Mouse (Mus musculus): ENCODE results near the gene Tenm1.

Tenm1 gene

DNA sequence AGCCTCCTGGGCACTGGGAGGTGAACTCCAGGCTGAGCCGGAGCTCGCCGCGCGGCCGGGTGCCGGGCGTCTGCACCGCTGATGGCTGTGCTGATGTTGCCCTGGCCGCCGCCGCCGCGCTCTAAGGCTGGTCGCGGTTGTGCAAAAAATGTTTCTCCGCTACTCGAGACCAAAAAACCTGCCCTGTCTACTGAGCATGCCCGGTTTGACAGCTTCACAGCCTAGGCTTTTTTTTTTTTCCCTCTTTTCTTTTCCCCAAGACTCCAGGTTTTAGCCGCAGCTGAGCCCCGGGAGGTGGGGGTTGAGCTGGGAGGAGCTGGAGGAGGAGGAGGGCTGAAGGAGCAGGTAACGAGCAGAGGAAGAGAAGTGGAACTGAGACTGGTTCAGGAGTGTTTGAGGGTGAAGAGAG lies at the start of gene Tenm1:
Tenm1 (minus strand) TSS at position 272 of the 409 bp plus-strand sequence.
- peak; percentile 83 for DNase-seq

DNA sequence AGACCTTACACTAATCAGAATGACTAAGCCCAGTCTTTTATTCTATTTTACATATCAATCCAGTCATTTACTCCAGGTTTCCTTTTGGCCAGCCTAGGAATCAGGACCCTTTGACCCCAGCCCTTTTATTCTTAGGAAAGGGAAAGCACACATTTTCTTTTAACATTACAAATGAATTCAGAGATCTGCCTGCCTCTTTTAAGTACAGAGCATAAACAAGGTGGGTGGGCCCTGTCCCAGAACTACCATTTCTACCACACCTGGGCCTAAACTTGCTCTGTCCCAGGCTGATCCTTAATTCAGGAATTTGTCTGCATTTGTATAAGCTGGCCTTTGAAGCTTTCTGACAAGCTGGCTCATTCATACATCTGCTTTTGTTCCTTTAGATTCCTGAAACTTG lies 38.4 kb upstream of the Tenm1 start:
- no peak for DNase-seq

DNA sequence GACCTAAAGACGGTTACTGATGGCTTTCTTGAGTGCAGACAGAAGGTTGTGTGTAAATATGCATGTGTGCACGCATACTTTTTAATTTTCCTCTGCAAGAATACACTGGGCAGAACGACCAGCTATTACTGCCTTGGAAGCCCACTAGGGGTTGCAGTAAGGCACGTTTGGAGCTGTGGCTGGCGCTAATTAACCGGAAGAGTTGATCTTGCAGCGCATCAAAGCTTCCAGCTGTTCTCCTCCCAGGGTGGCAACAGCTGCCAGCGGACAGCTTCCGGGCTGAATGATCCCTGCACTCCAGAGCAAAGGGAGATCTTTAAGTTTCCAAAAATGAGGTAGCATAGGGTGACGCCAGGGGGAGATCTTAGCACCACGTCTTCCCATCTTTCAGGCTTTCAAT lies 1.7 kb upstream of the Tenm1 start:
- peak; percentile 45 for DNase-seq

DNA sequence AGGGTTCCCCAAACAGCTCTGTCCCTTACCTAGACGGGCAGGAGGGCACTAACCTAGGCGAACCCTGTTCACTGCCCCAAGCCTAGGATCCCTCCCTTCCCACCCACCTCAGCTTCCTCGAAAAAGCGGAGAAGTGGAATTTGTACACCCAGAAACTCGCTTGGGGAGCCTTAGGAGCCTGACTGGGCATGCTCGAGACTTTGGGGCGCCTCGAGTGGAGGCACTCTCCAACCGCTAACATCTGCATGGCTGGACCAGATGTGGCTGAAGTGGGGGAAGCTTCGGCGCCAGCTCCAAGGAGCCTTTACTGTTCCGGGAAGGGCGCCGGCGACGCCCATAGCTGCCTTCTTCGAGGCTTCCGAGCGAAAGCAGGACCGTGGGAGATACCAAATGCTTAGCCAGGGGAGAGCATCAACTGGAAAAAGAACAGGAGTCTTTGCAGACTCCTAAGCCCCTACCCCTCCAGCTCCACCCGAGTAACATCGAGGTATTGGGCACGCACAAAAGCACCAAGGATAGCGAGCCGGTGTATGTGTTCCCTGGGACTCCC lies 1.1 kb upstream of the Tenm1 start:
- peak; percentile 55 for DNase-seq

DNA sequence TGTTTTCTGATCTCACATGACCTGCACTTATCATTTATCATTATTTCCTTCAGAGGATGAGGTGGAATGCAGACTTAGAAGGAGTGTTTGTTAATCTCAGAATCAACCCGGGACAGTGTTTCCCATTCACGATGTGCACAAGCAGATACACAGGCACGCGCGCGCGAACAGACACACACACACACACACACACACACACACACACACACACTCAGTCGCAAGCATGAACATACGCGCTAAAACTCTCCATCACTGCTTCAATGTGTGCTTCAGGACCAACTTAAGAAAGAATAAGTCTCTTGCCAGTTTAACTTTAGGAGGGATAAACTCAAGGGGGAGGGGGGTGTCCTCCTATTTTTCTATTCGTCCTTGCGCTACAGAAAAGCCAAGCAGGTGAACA lies 411 bp upstream of the Tenm1 start:
- DNase-seq = peak; percentile 39

DNA sequence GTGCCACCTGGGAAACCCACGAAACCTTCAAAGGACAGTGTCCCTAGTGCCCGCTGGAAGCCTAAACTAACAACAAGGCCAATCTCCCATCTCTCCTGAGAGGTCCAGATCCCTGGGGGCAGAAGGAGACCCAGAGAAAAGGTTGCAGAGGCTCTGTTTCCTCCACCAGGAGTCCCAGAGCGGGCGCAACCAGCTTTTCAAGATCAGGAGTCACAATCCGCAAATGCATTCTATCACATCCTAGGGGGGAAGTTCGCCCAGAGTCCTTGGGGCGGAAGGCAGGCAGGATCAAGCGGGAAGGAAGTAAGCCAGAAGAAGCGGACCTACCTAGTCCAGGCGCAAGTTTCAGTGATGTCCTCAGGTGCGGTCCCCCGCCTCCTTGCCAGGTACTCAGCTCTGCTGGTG lies 963 bp downstream of the Tenm1 start:
- DNase-seq = peak; percentile 58

DNA sequence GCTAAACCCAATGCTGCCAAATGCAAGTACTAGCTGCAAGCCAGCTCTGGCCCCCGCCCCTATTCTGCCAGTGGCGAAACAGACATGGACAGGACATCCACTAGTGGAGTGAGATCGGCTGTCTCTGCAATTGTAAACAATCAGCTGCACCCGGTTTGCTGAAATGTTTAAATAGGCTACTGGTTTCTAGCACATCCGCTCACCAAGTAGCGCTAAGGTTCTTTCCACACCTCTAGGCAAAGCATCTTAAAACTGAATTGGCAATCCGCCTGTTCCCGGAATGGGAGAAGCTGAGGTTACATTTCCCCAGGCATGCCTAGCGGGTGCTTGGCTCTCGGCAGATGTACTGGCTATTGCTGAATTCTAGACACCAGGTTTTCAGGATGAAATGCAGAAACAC lies 1.8 kb downstream of the Tenm1 start:
- DNase-seq = peak; percentile 64

DNA sequence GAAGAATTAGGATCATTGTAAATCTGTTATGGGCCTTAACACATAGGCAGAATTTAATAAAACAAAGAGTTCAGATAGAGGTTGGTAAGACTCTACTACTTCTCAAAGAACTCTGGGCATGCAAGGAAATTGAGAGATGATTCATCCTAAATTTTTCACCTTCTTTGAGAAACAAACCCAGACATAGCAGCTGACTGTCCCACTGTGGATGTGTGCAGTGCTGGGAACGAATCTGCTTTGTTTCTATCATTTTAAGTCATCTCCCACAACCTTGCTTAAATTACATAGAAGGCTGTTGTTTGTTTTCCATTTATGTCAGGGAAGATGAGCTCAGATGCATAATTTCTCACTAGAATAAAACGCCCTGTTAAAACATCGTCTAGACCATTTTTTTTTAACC lies 31.0 kb downstream of the Tenm1 start:
- DNase-seq = no peak

DNA sequence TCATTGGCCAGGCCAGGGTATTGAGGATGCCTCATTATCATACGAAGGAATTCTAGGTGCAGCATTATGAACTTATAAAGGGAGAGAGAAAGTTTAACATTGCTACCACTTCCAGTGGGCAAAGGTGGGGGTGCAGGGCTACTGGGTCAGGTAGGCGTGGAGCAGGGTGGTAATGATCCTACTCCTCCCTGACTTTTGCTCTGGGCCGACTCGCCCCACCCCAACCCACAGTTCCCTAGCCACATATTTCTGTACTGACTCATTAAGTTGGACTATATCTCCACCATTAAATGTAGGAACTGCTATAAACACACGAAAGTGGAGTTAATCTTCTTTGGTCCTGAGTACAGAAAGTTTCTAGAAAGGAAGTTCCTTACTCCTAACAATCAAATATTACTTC lies 40.8 kb downstream of the Tenm1 start:
- DNase-seq = no peak

DNA sequence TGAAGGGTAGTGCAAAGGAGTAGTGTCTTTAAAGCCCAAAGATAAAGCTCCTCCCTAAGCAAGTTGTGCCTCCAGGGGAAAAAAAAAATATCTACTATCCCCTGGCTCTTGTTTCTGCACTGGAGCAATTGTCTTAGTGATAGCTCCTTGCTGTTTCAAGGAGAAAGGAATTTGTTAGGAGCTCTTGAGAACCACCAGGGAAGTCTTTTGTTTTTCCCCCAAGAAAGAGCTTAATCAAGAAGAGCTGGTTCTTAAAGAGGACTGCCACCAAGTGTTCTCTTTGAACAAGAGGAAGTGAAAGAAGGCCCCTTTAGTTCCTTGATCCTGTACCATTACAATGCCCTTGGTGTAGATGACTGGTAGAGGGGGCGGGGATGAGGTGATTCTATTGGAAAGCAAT lies 56.4 kb downstream of the Tenm1 start:
- DNase-seq = no peak

DNA sequence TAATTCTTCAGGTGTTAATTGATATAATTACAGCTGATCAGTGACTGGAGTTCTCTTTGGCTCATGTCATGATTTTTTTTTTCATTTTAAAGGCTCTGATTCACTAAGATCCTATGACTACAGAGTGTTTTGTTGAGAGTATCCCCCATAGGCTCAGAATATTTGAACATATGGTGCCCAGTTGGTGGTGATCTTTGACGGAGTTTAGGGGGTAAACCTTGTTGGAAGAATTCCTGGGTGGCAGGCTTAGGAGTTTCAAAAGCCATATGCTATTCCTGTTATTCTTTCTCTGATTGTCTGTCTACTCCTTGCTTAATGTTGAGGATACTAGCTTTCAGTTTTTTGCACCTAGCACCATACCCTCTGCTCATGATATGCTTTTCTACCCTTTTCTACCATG lies 109.6 kb downstream of the Tenm1 start:
- peak; percentile 44 for DNase-seq

DNA sequence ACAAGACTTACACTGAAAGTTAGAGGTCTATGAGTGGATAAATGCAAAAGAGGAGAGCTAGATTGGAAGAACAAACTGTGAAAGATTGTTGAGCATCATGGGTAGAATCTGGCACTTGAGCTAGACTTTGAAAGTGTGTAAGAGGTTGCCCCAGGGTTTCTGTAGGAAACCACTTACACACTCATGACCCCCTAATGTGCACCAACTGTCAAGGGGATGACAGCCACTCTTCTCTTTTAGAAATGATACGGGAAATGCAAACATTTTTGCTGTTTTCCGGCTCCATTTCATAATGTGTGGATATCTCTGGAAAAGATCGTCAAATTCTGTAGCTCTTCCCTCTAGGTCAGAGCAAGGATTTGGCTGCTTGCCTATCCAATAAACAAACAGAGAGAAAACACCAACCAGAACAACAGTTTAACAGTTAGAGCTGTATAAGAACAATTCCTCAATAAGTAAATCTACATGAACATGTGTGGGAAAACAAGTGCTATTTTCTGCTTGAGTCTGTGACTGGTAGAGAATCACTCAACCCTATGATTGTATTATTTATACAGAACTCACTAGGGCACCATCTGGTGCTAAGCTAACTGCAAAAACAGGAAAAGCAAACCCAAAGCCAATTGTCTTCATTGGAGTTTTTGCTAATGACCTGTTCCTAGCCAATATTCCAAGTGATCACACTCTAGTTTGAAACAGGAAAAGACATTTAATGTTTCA lies 111.0 kb downstream of the Tenm1 start:
- DNase-seq = peak; percentile 34

DNA sequence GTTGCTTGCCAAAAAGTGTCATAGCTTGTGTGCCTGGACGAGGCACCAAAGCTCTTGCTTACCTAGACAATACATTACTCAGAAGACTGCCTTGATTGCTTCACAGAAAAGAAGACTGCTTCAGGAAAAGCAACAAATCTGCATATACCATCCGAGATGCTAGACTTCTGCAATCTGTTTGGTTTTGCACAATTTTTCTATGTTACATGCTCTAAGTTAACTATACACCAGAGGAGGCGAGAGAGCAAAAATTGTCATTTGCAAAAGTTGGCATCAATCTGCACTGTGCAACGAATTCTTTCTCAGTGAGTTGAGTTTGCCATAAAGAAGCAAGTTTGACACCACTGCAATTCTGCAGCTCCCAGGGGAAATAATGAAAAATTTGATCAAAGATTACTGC lies 193.1 kb downstream of the Tenm1 start:
- DNase-seq = no peak

DNA sequence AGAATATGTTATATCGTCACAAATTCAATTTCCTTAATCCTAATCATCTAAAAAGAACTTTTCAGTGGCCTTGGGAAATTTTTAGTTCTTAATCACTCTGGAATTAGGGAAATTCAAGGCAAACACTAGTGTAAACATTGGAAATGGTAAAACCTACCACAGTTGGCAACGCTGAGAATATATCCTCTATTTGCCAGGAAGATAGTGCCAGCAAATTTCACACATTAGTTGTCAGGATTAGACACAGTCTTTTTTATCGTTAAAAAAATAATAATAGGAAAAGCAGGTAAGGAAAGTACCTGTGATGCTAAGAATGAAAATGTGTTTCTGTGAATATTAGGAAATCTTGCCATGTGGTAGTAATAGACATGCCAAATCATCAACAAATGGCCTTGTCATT lies 223.9 kb downstream of the Tenm1 start:
- DNase-seq = no peak

DNA sequence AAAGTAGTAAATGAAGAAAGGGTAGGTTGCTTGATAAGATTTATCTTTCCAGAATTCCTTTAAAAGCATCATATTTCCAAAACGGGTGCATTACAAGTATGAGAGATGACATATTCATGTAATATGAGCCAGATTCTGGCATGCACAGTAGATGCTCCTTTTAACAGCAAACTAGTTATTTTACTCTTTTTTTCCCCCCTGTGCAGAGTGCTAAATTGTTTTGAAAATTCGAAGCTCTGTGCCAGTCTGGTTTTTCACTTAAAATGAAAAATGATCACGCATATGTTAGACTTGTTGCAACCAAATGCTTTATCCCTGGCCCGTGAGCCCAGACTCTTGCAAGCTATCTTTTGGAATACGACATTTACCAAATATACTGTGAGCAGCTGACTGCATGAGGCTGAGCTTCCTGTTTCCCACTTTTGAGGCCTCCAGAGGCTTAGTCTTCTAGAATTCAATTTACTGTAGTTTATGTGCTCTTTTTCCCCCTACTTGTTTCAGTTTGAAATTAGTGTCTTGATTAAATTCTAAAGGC lies 226.6 kb downstream of the Tenm1 start:
- DNase-seq = no peak

DNA sequence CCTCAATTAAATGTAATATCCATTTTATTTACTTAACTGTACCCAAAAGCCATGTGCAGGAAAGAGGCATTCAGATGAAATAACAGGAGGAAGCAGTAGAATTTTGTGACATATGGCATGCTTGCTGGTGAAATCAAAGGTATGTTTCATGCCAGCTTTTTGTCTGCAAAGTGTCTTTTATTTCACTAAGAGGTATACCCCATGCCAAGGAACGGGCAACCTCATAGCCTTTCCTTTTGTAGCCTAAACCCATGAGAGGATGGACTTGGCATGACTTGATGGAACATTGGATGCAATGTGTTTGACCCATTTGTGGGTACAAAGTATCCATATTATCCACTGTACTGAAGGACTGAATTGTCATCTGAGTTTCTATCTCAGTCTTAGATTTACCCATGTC lies 246.0 kb downstream of the Tenm1 start:
- DNase-seq = peak; percentile 81

DNA sequence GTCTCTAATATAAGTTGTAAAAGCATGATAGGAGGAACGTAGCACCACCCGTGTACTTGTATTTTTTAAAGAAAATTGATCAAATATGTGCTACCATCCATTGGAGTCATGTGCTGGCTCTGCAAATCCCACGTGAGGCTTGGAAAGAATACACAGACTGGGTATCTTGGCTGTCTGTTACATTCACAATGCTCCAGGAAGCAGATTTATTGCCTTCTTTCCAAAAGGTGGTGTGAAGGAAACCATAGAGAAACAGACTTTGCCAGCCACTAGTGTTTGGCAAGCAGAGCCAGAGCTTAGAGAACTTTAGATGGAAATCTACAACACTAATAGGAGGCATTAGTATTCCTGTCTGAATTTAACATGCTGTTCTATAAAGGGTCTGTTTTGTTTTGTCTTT lies 277.4 kb downstream of the Tenm1 start:
- peak; percentile 15 for DNase-seq

DNA sequence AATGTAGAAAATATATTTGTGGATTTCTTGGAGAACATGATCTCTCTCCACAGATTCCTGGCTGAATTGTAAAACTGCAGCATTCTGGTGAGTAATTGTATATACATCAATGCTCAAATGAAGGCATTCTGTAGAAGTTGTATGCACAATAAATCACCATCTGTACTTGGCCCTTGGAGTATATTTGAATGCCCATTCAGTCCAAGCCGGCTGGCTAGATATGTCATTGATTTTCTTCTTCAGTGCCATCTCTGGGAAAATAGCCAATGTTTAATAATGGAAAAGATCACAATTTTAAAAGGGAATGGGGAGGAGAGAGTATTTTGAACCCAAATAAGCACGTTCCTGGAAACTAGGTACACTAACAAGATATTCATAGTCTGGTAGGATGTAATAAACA lies 299.2 kb downstream of the Tenm1 start:
- DNase-seq = peak; percentile 36

DNA sequence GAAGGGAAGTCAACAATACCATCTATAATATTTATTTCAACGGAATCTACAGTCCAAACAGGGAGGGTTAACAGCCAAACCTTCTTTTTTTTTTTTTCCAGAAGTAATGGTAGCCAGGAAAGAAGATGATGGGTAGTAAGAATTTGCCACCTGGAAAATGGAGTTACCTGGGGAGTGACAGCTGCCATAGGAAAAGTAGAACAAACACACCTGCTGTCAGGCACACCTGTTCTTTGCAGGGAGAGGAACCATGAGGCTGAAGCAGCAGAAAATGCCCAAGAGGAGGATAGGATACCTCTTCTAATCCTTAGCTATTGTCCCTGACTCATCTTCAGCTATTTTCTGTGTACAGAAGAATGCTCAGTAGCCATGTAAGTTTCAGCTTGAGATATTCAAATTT lies 306.4 kb downstream of the Tenm1 start:
- peak; percentile 88 for DNase-seq

DNA sequence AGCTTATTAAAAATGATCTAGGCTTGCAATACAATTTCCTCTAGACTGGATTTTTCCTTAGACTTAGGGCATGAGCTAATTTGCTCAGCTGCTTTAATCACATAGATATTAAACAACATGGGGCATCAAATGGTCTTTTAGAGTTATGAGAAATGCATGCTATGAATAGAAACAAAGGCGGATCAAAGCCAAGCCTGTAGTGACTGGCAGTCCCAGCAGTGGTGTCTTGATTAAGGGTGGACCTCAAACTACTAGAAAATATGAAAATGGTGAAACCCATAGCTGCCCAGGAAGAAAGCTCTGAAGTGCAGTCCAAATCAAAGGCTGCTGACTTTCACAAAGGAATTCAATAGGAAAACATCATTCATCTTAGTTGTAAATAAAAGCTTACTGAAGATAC lies 306.9 kb downstream of the Tenm1 start:
- peak; percentile 21 for DNase-seq

DNA sequence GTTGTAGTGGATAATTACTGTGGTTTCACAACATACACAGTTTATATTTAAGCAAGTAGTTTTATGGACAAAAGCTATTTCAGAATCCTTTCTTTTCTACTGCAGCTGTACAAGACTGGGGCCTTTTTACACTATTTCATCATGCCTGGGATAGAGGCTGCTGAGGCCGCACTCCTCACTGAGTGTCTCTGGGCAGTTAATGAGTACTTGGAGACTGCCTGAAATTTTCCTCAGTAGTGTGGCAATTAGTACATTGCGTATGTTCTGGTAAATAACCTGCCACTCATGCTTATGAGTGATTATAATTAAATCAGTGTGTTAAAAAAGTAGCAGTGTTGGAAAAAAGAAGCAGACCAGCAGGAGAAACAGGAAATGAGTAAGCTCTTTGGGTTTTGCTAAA lies 442.8 kb downstream of the Tenm1 start:
- DNase-seq = no peak

DNA sequence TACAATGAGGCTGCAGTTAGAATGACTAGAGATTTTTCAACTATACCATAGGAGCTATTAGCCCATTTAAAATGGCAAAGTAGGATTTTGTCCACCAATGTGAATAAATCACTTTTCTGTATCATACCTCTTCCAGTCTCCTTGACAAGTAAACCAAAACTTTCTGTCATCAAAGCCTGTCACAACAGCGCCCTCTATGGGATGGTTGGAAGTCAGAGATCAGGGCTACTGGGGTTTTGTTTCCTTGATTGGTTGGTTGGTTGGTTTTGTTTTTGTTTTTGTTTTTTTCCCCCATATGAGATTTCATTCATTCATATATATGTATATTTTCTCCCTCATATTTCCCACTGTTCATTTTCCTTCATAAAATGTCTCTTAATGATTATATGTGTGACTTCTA lies 455.4 kb downstream of the Tenm1 start:
- DNase-seq = no peak

DNA sequence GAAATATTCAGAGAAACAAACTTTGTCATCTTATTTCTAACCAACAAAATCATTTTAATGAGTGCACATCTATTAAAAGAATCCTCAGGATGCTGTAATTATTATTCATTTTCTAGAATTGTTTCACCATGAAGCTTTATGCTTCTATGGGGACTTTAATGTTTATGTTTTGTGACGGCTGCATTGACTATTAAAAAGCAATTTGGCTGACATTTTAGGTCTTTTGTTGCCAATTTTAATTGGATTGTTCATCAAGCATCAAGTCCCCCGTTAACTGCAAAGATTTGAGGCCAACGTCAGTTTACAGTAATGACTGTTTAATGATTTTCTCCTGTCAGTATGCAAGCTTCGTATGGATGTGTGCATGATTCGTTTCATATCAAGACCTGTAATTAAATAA lies 461.3 kb downstream of the Tenm1 start:
- no peak for DNase-seq

DNA sequence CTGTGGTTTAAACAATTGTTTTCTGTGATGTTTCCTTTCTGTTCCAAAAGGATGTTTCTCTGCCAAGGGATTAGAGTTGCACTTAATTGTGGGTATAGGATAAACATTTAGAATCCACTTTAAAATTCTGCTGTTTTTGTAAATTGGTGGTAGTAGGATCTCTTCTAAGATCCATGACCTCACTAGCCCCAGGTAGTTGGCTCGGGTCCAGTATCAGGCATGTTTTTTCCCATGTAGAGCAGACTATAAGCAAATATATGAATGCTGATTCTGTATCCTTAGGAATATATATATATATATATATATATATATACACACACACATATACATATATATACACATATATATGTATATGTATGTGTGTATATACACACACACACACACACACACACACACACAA lies 567.2 kb downstream of the Tenm1 start:
- DNase-seq = no peak

DNA sequence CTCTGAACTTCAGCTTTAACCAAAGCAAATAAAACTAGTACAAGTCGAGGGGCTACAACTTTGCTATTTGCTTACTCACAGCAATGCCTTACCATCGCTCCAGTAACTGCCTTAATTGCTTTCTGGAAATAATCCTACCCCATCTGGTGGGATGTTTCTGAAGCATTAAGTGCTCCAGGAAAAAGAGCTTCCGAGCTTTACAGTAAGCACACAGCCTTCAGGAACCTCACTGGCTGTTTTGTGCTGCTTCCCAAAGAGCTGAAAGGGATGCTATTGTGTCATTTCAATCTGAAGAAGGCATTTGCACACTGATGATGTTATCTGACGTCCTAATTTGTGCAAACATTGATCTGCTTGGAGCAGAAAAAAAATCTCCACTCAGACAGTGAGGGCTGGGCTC lies 647.4 kb downstream of the Tenm1 start:
- no peak for DNase-seq

Measured in cerebellum, adult 11-12 months (tissue).